Mouse (Mus musculus) kidney, postnatal 10 days (tissue): ENCODE results near the gene Fmnl3.

Experiments
- DNase-seq: peaks from one replicate; pipeline ENCODE4 v3.0.0; 2021; ENCODE audit warnings: mixed read lengths

Gene Fmnl3

DNA sequence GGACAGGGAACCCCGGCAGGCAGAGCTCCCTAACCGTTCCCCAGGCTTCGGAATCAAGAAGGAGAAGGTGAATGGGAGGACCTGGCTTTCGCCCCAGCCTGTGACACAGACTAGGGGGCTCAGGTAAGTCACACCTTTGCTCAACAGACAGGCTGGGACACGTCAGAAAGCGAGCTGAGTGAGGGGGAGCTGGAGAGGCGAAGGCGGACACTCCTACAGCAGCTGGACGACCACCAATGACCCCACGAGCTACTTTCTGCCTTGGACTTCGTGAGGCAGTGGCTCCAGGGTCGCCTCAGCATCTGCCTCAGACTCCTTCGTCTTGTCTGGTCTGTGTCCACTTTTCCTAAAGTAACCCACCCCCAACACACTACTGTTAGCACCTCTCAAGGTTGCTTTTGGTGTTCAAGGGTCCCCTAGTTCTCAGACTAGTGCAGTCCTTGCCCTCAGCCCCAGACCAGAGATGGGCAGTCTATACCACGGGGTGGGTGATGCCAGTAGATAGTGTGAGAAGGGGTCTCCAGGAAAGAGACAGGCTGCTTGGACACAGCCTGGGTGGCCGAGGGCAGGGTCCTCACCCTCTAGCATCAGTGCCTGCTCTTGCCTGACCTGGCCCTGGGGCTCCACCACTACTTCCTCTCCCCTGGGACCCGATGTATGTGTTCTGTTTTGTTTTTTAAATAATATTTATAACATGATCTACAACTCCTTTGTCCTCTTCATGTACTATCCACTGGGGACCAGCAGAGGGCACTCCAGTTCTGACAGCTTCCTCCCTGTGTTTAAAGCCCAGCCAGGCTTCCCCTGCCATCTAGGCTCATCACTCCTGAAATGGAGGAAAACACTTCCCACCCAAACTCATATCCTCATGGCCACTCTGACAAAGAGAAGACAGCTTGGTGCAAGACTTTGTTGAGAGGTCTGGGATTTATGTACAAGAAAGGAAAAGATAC lies 53.7 kb downstream of the Fmnl3 start:
- DNase-seq = peak; percentile 91

DNA sequence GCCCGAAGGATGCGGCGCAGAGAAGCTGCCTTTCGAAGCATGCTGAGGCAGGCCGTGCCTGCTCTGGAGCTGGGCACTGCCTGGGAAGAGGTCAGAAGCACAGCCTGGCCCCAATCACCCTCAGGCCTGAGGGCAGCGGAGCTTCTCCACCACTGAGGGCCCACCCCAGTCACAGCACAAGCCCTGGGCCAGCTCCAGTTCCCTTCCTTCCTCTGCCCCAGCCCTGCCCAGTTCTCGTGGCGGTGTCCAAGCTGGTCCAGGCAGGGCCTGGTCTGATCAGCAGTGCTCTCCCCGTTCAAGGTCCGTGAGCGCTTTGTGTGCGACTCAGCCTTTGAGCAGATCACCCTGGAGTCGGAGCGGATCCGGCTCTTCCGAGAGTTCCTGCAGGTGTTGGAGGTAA lies 55.4 kb downstream of the Fmnl3 start:
- DNase-seq = peak; percentile 56

DNA sequence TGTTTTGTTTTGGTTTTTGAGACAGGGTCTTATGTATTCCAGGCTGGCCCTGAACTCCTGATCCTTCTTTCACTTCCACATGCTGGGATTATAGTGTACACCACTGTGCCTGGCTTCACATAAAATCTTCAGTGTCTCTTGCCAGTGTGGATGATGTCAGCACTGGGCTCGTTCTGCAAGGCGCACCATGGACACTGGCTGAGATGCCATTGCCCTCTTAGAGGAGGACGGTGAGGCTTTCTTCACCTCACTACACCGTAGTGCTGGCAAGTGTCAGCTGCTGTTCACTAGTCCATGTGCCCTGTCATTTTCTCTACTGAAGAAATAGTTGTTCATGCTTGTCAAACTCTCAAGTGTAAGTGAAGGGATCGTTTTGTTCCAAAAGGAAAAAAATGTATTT lies 59.7 kb downstream of the Fmnl3 start:
- no peak for DNase-seq

DNA sequence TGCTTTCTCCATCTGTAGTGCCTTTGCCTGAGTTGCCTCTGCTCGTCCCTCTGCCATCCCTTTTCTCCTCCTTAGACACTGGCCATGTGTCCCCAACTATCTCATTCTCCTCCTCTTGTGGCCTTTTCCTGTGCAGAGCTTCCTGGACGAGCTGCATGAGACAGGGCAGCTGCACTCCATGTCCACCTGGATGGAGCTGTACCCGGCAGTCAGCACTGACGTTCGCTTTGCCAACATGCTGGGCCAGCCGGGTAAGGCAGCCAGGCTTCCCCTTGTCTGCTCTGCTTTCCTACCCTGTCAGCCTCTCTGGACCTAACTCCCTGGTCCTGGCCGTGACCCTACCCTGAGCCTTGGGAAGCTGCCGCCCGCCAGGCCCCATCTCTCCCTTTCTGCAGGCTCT lies 60.7 kb downstream of the Fmnl3 start:
- no peak for DNase-seq

DNA sequence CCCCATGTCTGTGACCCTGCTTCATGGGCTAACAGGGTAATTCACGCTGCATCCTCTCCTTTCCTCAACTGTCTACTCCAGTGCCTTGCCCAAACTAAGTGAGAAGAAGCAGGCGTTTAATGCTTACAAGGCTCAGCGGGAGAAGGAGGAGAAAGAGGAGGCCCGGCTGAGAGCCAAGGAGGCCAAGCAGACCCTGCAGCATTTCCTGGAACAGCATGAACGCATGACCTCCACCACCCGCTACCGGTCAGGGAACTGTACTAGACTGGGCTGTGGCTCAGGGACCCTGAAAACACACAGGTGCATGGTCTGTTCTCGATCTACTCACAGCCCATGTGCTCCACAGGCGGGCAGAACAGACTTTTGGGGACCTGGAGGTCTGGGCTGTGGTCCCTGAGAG lies 62.8 kb downstream of the Fmnl3 start:
- DNase-seq = no peak

DNA sequence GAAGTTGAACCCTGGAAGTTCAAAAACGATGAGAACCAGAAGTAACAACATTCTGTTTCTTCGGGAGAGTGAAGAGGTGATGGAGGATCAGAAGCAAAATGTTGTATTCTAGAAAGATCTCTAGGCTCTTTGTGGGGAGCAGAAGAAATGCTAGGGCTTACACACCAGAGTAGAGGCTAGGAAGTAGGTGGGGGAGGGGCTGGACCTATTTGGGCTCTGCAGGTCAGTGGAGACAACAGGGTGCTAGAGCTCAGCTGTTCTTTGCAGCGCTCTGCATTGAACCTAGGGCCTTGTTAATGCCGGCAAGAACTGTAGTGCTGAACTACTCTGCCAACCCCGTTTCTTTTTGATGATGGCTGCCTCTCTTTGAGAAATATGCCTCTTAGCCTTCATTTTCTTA lies 74.1 kb downstream of the Fmnl3 start:
- peak; percentile 42 for DNase-seq

DNA sequence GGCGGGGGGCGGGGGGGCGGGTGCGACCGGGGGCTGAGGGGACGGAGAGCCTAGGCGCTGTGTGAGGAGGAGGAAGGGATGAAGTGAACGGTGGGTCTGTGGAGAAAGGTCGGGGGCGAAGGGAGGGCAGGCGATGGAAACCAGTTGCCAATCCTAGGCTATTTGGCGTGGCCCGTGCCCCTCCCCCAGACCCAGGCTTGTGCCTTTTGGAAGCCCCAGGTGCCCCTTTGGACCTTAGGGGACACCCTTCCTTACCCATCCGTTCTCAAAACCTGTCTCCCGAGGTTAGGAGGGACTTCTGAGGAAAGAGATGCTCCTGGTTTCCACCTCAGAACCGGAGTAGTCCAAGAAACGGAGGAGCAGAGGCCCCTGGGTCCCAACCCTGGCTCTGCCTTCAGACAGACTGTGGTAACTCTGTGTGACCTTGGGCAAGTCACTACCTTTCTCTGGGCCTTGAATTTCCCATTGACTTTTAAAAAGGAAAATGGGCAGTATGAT lies 74.7 kb downstream of the Fmnl3 start, which contains the start of gene Fam186b:
TSS of gene Fam186b (minus strand) at position 405 of the 498 bp plus-strand sequence.
- peak; percentile 70 for DNase-seq

DNA sequence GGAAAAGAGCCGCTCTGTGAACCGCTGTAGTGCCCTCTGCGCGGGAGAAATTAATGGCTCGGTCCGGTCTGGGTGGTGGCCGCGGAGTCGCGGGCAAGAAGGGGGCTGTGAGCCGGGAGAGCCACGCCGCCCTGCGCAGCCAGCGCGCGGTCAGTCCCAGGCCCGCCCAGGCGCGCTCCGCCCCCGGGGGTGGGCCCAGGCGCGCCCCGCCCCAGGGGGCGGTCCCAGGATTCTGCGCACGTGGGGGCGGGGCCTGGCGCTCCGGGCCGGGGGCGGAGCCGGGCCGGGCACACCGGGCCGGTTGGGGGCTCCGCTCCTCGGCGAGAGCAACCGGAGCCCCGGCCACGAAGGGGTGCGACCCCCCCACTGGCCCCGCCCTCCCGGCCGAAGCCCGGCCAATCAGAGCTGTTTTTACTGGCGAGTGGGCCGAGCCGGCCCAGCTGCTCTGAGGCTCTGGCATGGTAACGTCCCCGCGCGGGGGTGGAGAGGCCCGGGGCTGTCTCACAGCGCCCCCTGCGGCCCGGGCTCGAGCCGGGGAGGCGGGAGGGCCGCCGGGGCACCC lies 75.4 kb downstream of the Fmnl3 start, which contains the start of gene Prpf40b:
TSS of gene Prpf40b (plus strand) at position 275 of the 562 bp plus-strand sequence.
- peak; percentile 96 for DNase-seq

DNA sequence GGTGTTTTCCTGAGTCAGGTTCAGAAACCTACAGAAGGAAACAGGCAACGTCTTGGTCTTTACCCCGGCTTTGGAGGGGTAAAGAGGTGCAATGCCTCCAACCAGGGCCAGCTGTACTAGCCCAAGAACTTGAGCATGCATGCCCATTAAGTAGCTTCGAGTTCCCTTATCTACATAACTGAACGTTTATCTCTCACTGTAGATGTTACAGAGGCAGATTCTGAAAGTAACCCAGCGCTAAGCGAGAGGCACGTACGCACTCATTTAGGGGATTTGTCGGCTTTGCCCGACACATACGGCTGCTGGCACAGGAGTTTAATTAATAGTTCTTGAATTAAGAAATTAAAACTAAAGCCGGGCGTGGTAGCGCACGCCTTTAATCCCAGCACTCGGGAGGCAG lies 76.0 kb downstream of the Fmnl3 start:
- no peak for DNase-seq

DNA sequence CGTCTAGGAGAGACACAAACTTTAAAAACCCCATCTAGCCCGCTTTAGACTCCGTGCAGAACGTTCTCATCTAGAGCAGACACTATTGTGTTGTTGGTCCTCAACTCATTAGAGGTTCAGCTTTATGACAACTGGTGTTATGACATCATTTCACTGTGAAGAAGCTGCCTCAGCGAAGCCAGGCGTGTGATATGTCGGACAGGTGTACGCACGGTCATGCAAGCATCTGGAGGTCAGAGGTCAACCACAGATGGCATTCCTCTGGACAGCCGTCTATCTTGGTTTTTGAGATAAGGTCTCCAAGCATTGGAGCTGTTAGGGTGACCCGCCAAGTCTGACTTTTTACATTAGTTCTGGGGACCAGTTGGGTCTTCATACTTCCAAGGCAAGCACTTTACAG lies 79.7 kb downstream of the Fmnl3 start:
- DNase-seq = no peak

DNA sequence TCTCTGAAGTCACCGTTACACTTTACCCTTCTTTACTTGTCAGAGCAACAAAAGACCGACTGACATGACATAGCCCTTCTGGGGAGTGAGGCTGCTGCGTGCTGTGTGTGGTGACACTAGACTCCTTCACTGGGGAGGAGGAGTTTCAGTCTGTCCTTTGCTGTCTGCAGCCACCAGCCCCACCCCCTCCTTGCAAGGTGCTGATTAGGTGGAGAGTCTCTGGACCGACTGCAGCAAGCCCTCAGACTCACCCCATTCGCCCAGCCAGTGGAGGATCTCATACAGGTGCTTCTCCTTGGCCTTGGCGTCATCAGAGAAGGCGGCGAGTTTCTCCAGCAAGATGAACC lies 85.1 kb downstream of the Fmnl3 start:
- no peak for DNase-seq

DNA sequence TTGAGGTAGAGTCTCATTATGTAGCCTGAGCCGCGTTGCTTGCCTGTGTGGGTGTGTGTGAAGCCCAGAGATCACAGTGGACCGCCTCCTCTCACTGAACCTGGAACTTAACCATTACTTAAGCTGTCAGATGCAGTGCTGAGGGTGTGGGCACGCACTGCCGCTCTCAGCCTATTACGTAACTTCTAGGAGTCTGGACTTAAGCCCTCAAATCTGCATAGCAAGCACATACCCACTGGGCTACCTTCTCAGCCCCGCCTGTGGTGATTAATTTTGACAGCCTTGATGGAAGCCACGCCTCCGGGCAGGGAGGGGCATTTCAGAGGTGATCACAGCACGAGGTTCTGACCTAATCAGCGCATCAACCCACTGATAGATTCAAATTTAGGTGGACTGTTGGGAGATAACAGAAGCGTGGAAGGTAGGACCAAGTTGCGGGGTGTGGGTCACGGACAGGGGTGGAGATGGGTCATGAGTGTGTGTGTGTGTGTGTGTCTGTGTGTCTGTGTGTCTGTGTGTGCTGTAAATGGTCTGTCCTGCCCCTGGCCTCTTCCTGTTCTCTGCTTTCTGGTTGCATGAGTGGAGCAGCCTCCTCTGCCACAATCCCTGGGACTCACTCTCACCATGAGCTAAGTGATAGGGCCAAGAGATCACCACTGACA lies 85.6 kb downstream of the Fmnl3 start:
- peak; percentile 60 for DNase-seq

DNA sequence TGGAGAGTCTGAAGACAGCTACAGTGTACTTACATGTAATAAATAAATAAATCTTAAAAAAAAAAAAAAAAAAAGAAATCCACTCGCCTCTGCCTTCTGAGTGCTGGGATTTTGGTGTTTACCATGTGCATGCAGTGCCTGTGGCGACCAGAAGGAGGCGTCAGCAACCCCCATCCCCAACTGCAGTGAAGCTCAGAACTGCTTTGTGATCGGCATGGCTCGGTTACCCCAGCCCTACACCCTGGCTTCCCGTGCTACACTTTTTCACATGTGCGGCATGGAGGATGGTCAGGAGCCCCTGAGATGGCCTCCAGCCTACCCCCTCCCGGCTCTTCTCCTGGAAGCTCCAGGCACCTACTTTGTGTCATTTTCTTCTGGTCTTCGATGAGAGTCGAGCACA lies 86.8 kb downstream of the Fmnl3 start:
- no peak for DNase-seq

DNA sequence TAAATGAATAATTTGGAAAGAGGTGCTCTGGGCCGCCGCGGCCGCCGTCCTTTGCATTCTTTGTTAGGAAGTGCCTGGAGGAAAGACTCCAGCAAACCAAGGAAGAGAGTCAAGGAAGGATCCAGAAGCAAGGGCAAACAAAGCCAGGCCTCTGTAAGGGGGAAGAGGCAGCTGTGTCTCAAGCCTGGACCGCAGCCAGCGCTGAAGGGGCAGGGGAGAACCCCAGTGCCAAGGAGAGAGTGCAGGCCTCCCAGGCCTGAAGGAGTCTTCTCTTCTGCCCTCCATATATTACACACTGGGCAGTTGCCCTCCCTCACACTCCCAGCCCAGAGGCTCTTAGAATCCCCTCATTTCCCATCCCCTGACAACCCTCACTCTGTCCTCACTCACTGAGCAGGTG lies 92.0 kb downstream of the Fmnl3 start:
- DNase-seq = no peak

DNA sequence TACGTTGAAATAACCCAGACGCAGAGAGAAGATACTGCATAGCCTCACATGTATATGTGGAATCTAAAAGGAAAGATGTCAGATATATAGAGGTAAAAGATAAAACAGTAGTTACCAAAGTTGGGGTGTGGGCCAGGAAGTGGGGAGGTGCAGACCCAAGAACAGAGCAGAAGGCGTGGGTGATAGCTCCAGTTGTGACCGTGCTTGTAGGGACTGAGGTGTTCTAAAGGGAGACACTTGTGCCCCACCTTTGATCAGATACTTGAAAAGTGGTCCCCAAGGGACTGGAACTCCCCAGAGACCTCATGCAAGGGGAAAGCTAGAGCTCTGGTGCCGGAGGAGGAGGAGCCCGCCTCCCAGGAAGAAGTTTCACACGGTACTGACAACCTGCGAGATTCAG lies 94.2 kb downstream of the Fmnl3 start:
- no peak for DNase-seq
